Mouse (Mus musculus): ENCODE data around the gene Pard3.

Pard3 gene

GRCm38 (mm10) chr8:127118373-127118861 lies 54.7 kb downstream of the Pard3 start:
- POLR2A ChIA-PET, result interaction anchor here in 2 of 4 experiments (1.1 kb wide), 2 partner anchors 147 kb away, joined by 3 to 4 read pairs; partner anchors contain the start of gene Rbm34 (in 2 of the 2)
- CTCF ChIA-PET, result interaction anchor here in 1 of 4 experiments (0.6 kb wide), 1 partner anchor 588 kb away, joined by 3 read pairs; no protein-coding TSS in a partner anchor

GRCm38 (mm10) chr8:127123391-127123790 lies 59.7 kb downstream of the Pard3 start:
- POLR2A ChIA-PET, result interaction anchor here in 1 of 4 experiments (0.9 to 2.2 kb wide), 3 partner anchors 15 to 43 kb away, joined by 3 to 15 read pairs (median 4); no protein-coding TSS in a partner anchor

GRCm38 (mm10) chr8:127124795-127125194 lies 61.1 kb downstream of the Pard3 start:
- POLR2A ChIA-PET, result interaction anchor here in 2 of 4 experiments (0.7 to 1.9 kb wide), 13 partner anchors 8 to 154 kb away, joined by 3 to 5 read pairs (median 3); partner anchors contain the start of gene Rbm34 (in 2 of the 2)
- CTCF ChIA-PET, result interaction anchor here in 1 of 4 experiments (0.5 kb wide), 1 partner anchor 135 kb away, joined by 4 read pairs; no protein-coding TSS in a partner anchor

More at GRCm38 (mm10) chr8:127123391-127123790, 59.7 kb downstream of the Pard3 start:
- CTCF ChIA-PET, result interaction anchor here in 1 of 4 experiments (0.6 kb wide), 1 partner anchor 130 kb away, joined by 3 read pairs; no protein-coding TSS in a partner anchor

- POLR2A ChIA-PET, result interaction anchor here in 2 of 4 experiments (0.7 to 1.9 kb wide), 11 partner anchors 9 to 155 kb away, joined by 3 to 5 read pairs (median 3); partner anchors contain the start of gene Rbm34 (in 1 of the 2)
- CTCF ChIA-PET, result no interaction called here
Observed at GRCm38 (mm10) chr8:127125686-127126683, 62.3 kb downstream of the Pard3 start.

GRCm38 (mm10) chr8:127128781-127129396 lies 65.2 kb downstream of the Pard3 start:
- CTCF ChIA-PET, result interaction anchor here in 3 of 4 experiments (0.6 to 2.0 kb wide), 8 partner anchors 9 to 152 kb away, joined by 3 to 9 read pairs (median 3); no protein-coding TSS in a partner anchor
- POLR2A ChIA-PET, result interaction anchor here in 3 of 4 experiments (0.5 to 1.6 kb wide), 11 partner anchors 7 to 469 kb away, joined by 3 to 5 read pairs (median 3); no protein-coding TSS in a partner anchor

GRCm38 (mm10) chr8:127134327-127134726 lies 70.6 kb downstream of the Pard3 start:
- ChIA-PET POLR2A (no interaction called here), CTCF (no interaction called here)

GRCm38 (mm10) chr8:127136201-127136600 lies 72.5 kb downstream of the Pard3 start:
- POLR2A ChIA-PET, result interaction anchor here in 1 of 4 experiments (0.7 to 3.8 kb wide), 5 partner anchors 8 to 124 kb away, joined by 3 to 15 read pairs (median 4); no protein-coding TSS in a partner anchor
- CTCF ChIA-PET, result interaction anchor here in 2 of 4 experiments (1.6 to 2.8 kb wide), 2 partner anchors 150 kb away, joined by 6 to 13 read pairs; no protein-coding TSS in a partner anchor

GRCm38 (mm10) chr8:127136781-127137180 lies 73.1 kb downstream of the Pard3 start:
- POLR2A ChIA-PET, result interaction anchor here in 1 of 4 experiments (0.7 to 3.8 kb wide), 7 partner anchors 8 to 124 kb away, joined by 3 to 15 read pairs (median 4); no protein-coding TSS in a partner anchor
- CTCF ChIA-PET, result interaction anchor here in 3 of 4 experiments (1.0 to 2.8 kb wide), 5 partner anchors 8 to 151 kb away, joined by 3 to 13 read pairs (median 6); no protein-coding TSS in a partner anchor

GRCm38 (mm10) chr8:127139154-127139553 lies 75.5 kb downstream of the Pard3 start:
- CTCF ChIA-PET, result interaction anchor here (0.5 to 2.6 kb wide), 24 partner anchors 10 to 373 kb away, joined by 3 to 9 read pairs (median 4); no protein-coding TSS in a partner anchor
- POLR2A ChIA-PET, result interaction anchor here in 3 of 4 experiments (0.6 to 3.8 kb wide), 13 partner anchors 9 to 350 kb away, joined by 3 to 15 read pairs (median 5); partner anchors contain the start of gene Rbm34 (in 1 of the 3)

GRCm38 (mm10) chr8:127140945-127141344 lies 77.3 kb downstream of the Pard3 start:
- POLR2A ChIA-PET, result interaction anchor here in 1 of 4 experiments (1.0 to 2.3 kb wide), 2 partner anchors 12 to 75 kb away, joined by 3 to 7 read pairs; no protein-coding TSS in a partner anchor
- CTCF ChIA-PET, result no interaction called here

GRCm38 (mm10) chr8:127143641-127144040 lies 79.9 kb downstream of the Pard3 start:
- CTCF ChIA-PET, result interaction anchor here in 2 of 4 experiments (1.2 to 2.1 kb wide), 3 partner anchors 157 to 168 kb away, joined by 3 to 6 read pairs (median 5); no protein-coding TSS in a partner anchor
- POLR2A ChIA-PET, result no interaction called here

GRCm38 (mm10) chr8:127144562-127144961 lies 80.9 kb downstream of the Pard3 start:
- ChIA-PET CTCF (interaction anchor here in 1 of 4 experiments (2.1 kb wide), 1 partner anchor 158 kb away, joined by 6 read pairs; no protein-coding TSS in a partner anchor), POLR2A (interaction anchor here in 1 of 4 experiments (0.6 kb wide), 2 partner anchors 9 to 174 kb away, joined by 3 read pairs; partner anchors contain the start of gene Rbm34)

- ChIA-PET CTCF (interaction anchor here in 1 of 4 experiments (2.1 kb wide), 1 partner anchor 159 kb away, joined by 6 read pairs; no protein-coding TSS in a partner anchor), POLR2A (interaction anchor here in 1 of 4 experiments (0.5 to 0.6 kb wide), 3 partner anchors 25 to 174 kb away, joined by 3 read pairs; partner anchors contain the start of gene Rbm34)
Observed at GRCm38 (mm10) chr8:127145135-127145534, 81.4 kb downstream of the Pard3 start.

- ChIA-PET POLR2A (interaction anchor here in 1 of 4 experiments (0.7 kb wide), 1 partner anchor 456 kb away, joined by 3 read pairs; no protein-coding TSS in a partner anchor), CTCF (no interaction called here)
Observed at GRCm38 (mm10) chr8:127146055-127146454, 82.4 kb downstream of the Pard3 start.

GRCm38 (mm10) chr8:127148821-127149220 lies 85.1 kb downstream of the Pard3 start:
- ChIA-PET POLR2A (interaction anchor here in 1 of 4 experiments (1.3 kb wide), 2 partner anchors 10 to 12 kb away, joined by 3 to 4 read pairs; no protein-coding TSS in a partner anchor), CTCF (interaction anchor here in 3 of 4 experiments (0.6 to 1.7 kb wide), 4 partner anchors 9 to 201 kb away, joined by 3 to 7 read pairs (median 4); no protein-coding TSS in a partner anchor)

- CTCF ChIA-PET, result interaction anchor here in 1 of 4 experiments (1.3 kb wide), 1 partner anchor 161 kb away, joined by 6 read pairs; no protein-coding TSS in a partner anchor
- POLR2A ChIA-PET, result interaction anchor here in 2 of 4 experiments (0.6 to 1.1 kb wide), 4 partner anchors 9 to 63 kb away, joined by 3 to 6 read pairs (median 4); no protein-coding TSS in a partner anchor
Observed at GRCm38 (mm10) chr8:127150645-127151044, 87.0 kb downstream of the Pard3 start.

GRCm38 (mm10) chr8:127151706-127152105 lies 88.0 kb downstream of the Pard3 start:
- ChIA-PET POLR2A (interaction anchor here in 1 of 4 experiments (0.8 kb wide), 1 partner anchor 23 kb away, joined by 4 read pairs; no protein-coding TSS in a partner anchor), CTCF (no interaction called here)
